Mouse (Mus musculus) limb, embryonic 11.5 days (tissue): ENCODE results near the gene Plekhg5. TPM values are rescaled to one million over a fixed set of nuclear protein-coding genes. Genes with fewer than 3 reads are reported as not detected.
A peak's percentile ranks its signal among the peaks of the same experiment; 100 is the strongest.

Experiments
- ATAC-seq: fragments of 200-750 bp; cut with Nextera tagmentation; 2 replicates; pipeline ENCODE4 v1.8.0; 2017; ENCODE audit warnings: low read depth; ENCODE audit not compliant: insufficient number of reproducible peaks, low FRiP score, low TSS enrichment
- DNase-seq: peaks from one replicate; pipeline ENCODE4 v3.0.0-alpha.2; 2015; ENCODE audit warnings: low spot score
- H3K27ac ChIP-seq: fragments of 300-500 bp; sonication (generic); replicated peaks from 2 replicates; pipeline ENCODE4 v1.5.1; 2014; ENCODE audit warnings: low read depth, mild to moderate bottlenecking, low read length
- H3K27me3 ChIP-seq: fragments of 300-500 bp; sonication (generic); 2 replicates; pipeline ENCODE4 v1.6.1; 2014; ENCODE audit warnings: mild to moderate bottlenecking, low read length, mixed read lengths; ENCODE audit not compliant: control insufficient read depth, insufficient read depth
- H3K36me3 ChIP-seq: fragments of 300-500 bp; sonication (generic); 2 replicates; pipeline ENCODE4 v1.6.1; 2014; ENCODE audit warnings: mild to moderate bottlenecking, low read length, moderate library complexity, mixed read lengths; ENCODE audit not compliant: control insufficient read depth, insufficient read depth
- H3K4me1 ChIP-seq: fragments of 300-500 bp; sonication (generic); 2 replicates; pipeline ENCODE4 v1.6.1; 2014; ENCODE audit warnings: low read length, mixed read lengths; ENCODE audit not compliant: control insufficient read depth, insufficient read depth
- H3K4me2 ChIP-seq: fragments of 300-500 bp; sonication (generic); 2 replicates; pipeline ENCODE4 v1.6.1; 2014; ENCODE audit warnings: low read depth, mild to moderate bottlenecking, moderate library complexity; ENCODE audit not compliant: severe bottlenecking
- H3K4me3 ChIP-seq: fragments of 300-500 bp; sonication (generic); 2 replicates; pipeline ENCODE4 v1.5.1; 2014; ENCODE audit warnings: low read depth, low read length
- H3K9ac ChIP-seq: fragments of 300-500 bp; sonication (generic); 2 replicates; pipeline ENCODE4 v1.6.1; 2014; ENCODE audit warnings: mild to moderate bottlenecking, low read length
- H3K9me3 ChIP-seq: fragments of 300-500 bp; sonication (generic); 2 replicates; pipeline ENCODE4 v1.6.1; 2016; ENCODE audit warnings: low read length; ENCODE audit not compliant: control insufficient read depth
- WGBS: fragments of 180-500 bp; shearing (Covaris S2); extraction: QIAGEN DNeasy Blood & Tissue Kit; methylation state at CpG from one replicate; pipeline ENCODE4 v1.1.7; 2014; 5-methylcytosine and 5-hydroxymethylcytosine counted together
- polyA plus RNA-seq: library from polyadenylated mRNA; unstranded; fragments of >200 nt; fragmentation: Nextera tagmentation; extraction: Ambion mirVana; gene quantifications from 2 replicates; pipeline ENCODE4 v1.2.1, GENCODE M21; 2014

The Plekhg5 gene
- polyA plus RNA-seq, 1 experiment from 2014 or later: 8.9 TPM

- Histone ChIP-seq H3K4me1 (0 out of 2 replicates have a peak, but pooled peaks cover 9% of the 10 kb centered on the region), H3K9ac (no peak overlapping the region), H3K4me2 (no peak overlapping the region), H3K9me3 (no peaks in the 10 kb centered on the region), H3K36me3 (no peaks in the 10 kb centered on the region), H3K27me3 (no peaks in the 10 kb centered on the region), H3K4me3 (no peak overlapping the region), H3K27ac (no peak overlapping the region)
- WGBS: 88% methylated on average over 9 of the region's 9 CpGs
- no peak for DNase-seq
- no peak for ATAC-seq
Observed at GRCm38 (mm10) chr4:152077191-152077590, 4.9 kb downstream of the Plekhg5 start.

GRCm38 (mm10) chr4:152078105-152078530, 5.8 kb downstream of the Plekhg5 start:
- Histone ChIP-seq H3K27me3 (no peaks in the 10 kb centered on the region), H3K9ac (no peak overlapping the region), H3K4me2 (no peak overlapping the region), H3K9me3 (no peaks in the 10 kb centered on the region), H3K4me3 (no peak overlapping the region), H3K36me3 (no peaks in the 10 kb centered on the region), H3K4me1 (0 out of 2 replicates have a peak, but pooled peaks cover 9% of the 10 kb centered on the region), H3K27ac (no peak overlapping the region)
- ATAC-seq: no peak
- no peak for DNase-seq
- WGBS: 90% methylated on average over 10 of the region's 10 CpGs

- no peak overlapping the region for H3K27ac ChIP-seq
- H3K9ac ChIP-seq: no peak overlapping the region
- no peaks in the 10 kb centered on the region for H3K27me3 ChIP-seq
- H3K4me2 ChIP-seq: no peak overlapping the region
- 88% methylated on average over 3 of the region's 3 CpGs for WGBS
- no peaks in the 10 kb centered on the region for H3K9me3 ChIP-seq
- H3K4me3 ChIP-seq: no peak overlapping the region
- H3K4me1 ChIP-seq: 0 out of 2 replicates have a peak, but pooled peaks cover 4% of the 10 kb centered on the region
- ATAC-seq (no peak), DNase-seq (no peak)
- H3K36me3 ChIP-seq: no peaks in the 10 kb centered on the region
Observed at GRCm38 (mm10) chr4:152079261-152079660, 7.0 kb downstream of the Plekhg5 start.

GRCm38 (mm10) chr4:152079931-152080330, 7.6 kb downstream of the Plekhg5 start:
- 77% methylated on average over 7 of the region's 7 CpGs for WGBS
- DNase-seq (no peak), ATAC-seq (no peak)
- no peak overlapping the region for H3K27ac ChIP-seq
- no peak overlapping the region for H3K4me2 ChIP-seq
- no peak overlapping the region for H3K4me3 ChIP-seq
- H3K9ac ChIP-seq: no peak overlapping the region
- 0 out of 2 replicates have a peak, but pooled peaks cover 4% of the 10 kb centered on the region for H3K4me1 ChIP-seq
- H3K36me3 ChIP-seq: no peaks in the 10 kb centered on the region
- no peaks in the 10 kb centered on the region for H3K27me3 ChIP-seq
- H3K9me3 ChIP-seq: no peaks in the 10 kb centered on the region

- DNase-seq: no peak
- H3K27me3 ChIP-seq: no peaks in the 10 kb centered on the region; the same call in 1 of the 2 replicates
- H3K36me3 ChIP-seq: no peaks in the 10 kb centered on the region
- ATAC-seq: no peak
- H3K4me1 ChIP-seq: peaks cover 7% of the 10 kb centered on the region; the same call in 1 of the 2 replicates
- 73% methylated on average over 7 of the region's 7 CpGs for WGBS
- no peak overlapping the region for H3K27ac ChIP-seq
- H3K9me3 ChIP-seq: 0 out of 2 replicates have a peak, but pooled peaks cover 2% of the 10 kb centered on the region
- H3K9ac ChIP-seq: no peak overlapping the region
- no peak overlapping the region for H3K4me3 ChIP-seq
- H3K4me2 ChIP-seq: no peak overlapping the region
Observed at GRCm38 (mm10) chr4:152083611-152084220, 11.4 kb downstream of the Plekhg5 start.

- Histone ChIP-seq H3K4me2 (no peak overlapping the region), H3K4me3 (no peak overlapping the region), H3K9ac (no peak overlapping the region), H3K27ac (no peak overlapping the region), H3K27me3 (no peaks in the 10 kb centered on the region; the same call in 1 of the 2 replicates), H3K9me3 (0 out of 2 replicates have a peak, but pooled peaks cover 2% of the 10 kb centered on the region), H3K4me1 (peaks cover 7% of the 10 kb centered on the region; the same call in 1 of the 2 replicates), H3K36me3 (no peaks in the 10 kb centered on the region)
- no peak for ATAC-seq
- no peak for DNase-seq
- WGBS: 87% methylated on average over 7 of the region's 7 CpGs
Observed at GRCm38 (mm10) chr4:152084616-152085015, 12.3 kb downstream of the Plekhg5 start.

GRCm38 (mm10) chr4:152086505-152087210, 14.4 kb downstream of the Plekhg5 start:
- H3K27ac ChIP-seq: peak overlapping the region; percentile 14; the same call in 1 of the 2 replicates
- 0 out of 2 replicates have a peak, but pooled peaks cover 2% of the 10 kb centered on the region for H3K9me3 ChIP-seq
- DNase-seq (peak; percentile 75), ATAC-seq (peak; percentile 78)
- WGBS: under 1% methylated on average over 70 of the region's 92 CpGs
- peak overlapping the region; percentile 93 for H3K4me2 ChIP-seq
- peak overlapping the region; percentile 85 for H3K9ac ChIP-seq
- no peaks in the 10 kb centered on the region; the same call in 1 of the 2 replicates for H3K27me3 ChIP-seq
- H3K36me3 ChIP-seq: no peaks in the 10 kb centered on the region
- H3K4me3 ChIP-seq: peak overlapping the region; percentile 84
- H3K4me1 ChIP-seq: peaks cover 7% of the 10 kb centered on the region; the same call in 1 of the 2 replicates
